Mouse (Mus musculus) myocyte (in vitro differentiated cells): ENCODE results near the gene Map3k13. TPM values are rescaled to one million over a fixed set of nuclear protein-coding genes. Genes with fewer than 3 reads are reported as not detected.

Source experiments
- H3K27me3 ChIP-seq: one replicate; pipeline ENCODE4 v1.6.1; 2011; ENCODE audit not compliant: control insufficient read depth, insufficient read depth, insufficient read length
- H3K36me3 ChIP-seq: one replicate; pipeline ENCODE4 v1.6.1; 2011; ENCODE audit not compliant: control insufficient read depth, insufficient read depth
- H3K4me2 ChIP-seq: one replicate; pipeline ENCODE4 v1.6.1; 2011; ENCODE audit warnings: low read depth, control low read depth
- H3K4me3 ChIP-seq: one replicate; pipeline ENCODE4 v1.5.1; 2011; ENCODE audit warnings: mild to moderate bottlenecking, control low read depth, moderate library complexity
- H3K79me2 ChIP-seq: one replicate; pipeline ENCODE4 v1.6.1; 2011; ENCODE audit not compliant: control insufficient read depth, insufficient read depth
- H3ac ChIP-seq: one replicate; pipeline ENCODE4 v1.6.1; 2011; ENCODE audit not compliant: control insufficient read depth, insufficient read length
- CEBPB ChIP-seq: IDR thresholded peaks from 2 replicates; pipeline ENCODE4 v1.6.1; 2011; ENCODE audit warnings: mild to moderate bottlenecking, moderate library complexity; ENCODE audit not compliant: poor library complexity, insufficient read depth, severe bottlenecking
- E2F4 ChIP-seq: IDR thresholded peaks from one replicate; pipeline ENCODE4 v1.6.1; 2011; ENCODE audit warnings: mild to moderate bottlenecking, control low read depth, moderate library complexity; ENCODE audit not compliant: insufficient read depth
- MAX ChIP-seq: IDR thresholded peaks from one replicate; pipeline ENCODE4 v1.6.1; 2011; ENCODE audit warnings: low read depth, mild to moderate bottlenecking, control low read depth
- MYOD1 ChIP-seq, 3 experiments: IDR thresholded peaks; one replicate each; pipeline ENCODE4 v1.6.1; 2011; ENCODE audit warnings: control low read depth in 2 of 3, low read depth in 2 of 3, mild to moderate bottlenecking in 2 of 3, moderate library complexity in 1 of 3; ENCODE audit not compliant: insufficient read length in 2 of 3, control insufficient read depth in 1 of 3
- MYOG ChIP-seq, 3 experiments: IDR thresholded peaks; one replicate each; pipeline ENCODE4 v1.6.1; 2011; ENCODE audit warnings: control low read depth in 2 of 3, low read depth in 2 of 3, mild to moderate bottlenecking in 2 of 3; ENCODE audit not compliant: insufficient read length in 2 of 3, control insufficient read depth in 1 of 3, insufficient read depth in 1 of 3
- POLR2A ChIP-seq: IDR thresholded peaks from one replicate; pipeline ENCODE4 v1.6.1; 2011; ENCODE audit warnings: low read depth, mild to moderate bottlenecking, control low read depth, moderate library complexity; ENCODE audit not compliant: insufficient read length
- POLR2AphosphoS2 ChIP-seq: IDR thresholded peaks from one replicate; pipeline ENCODE4 v1.6.1; 2011; ENCODE audit warnings: low read depth, control low read depth; ENCODE audit not compliant: insufficient read length
- REST ChIP-seq: IDR thresholded peaks from one replicate; pipeline ENCODE4 v1.6.1; 2011; ENCODE audit warnings: mild to moderate bottlenecking, control low read depth, moderate library complexity; ENCODE audit not compliant: insufficient read depth, insufficient read length
- SRF ChIP-seq: IDR thresholded peaks from one replicate; pipeline ENCODE4 v1.6.1; 2011; ENCODE audit warnings: low read depth; ENCODE audit not compliant: control insufficient read depth, insufficient read length
- TCF12 ChIP-seq: IDR thresholded peaks from one replicate; pipeline ENCODE4 v1.6.1; 2011; ENCODE audit warnings: mild to moderate bottlenecking, control low read depth; ENCODE audit not compliant: poor library complexity, insufficient read depth, severe bottlenecking
- TCF3 ChIP-seq: IDR thresholded peaks from one replicate; pipeline ENCODE4 v1.6.1; 2011; ENCODE audit warnings: low read depth, control low read depth; ENCODE audit not compliant: insufficient read length
- USF1 ChIP-seq: IDR thresholded peaks from one replicate; pipeline ENCODE4 v1.6.1; 2011; ENCODE audit warnings: low read depth, mild to moderate bottlenecking, control low read depth, moderate library complexity
- polyA plus RNA-seq: library from polyadenylated mRNA; unstranded; fragments of >200 nt; fragmentation: generic; extraction: Trizol; gene quantifications from one replicate; pipeline ENCODE4 v1.2.1, GENCODE M21; 2012; ENCODE audit warnings: missing spikeins

The Map3k13 gene
- 0.31 TPM for polyA plus RNA-seq

GRCm38 (mm10) chr16:21793875-21794696 lies at the start of gene Map3k13:
TSS of gene Map3k13 (plus strand) at chr16:21794346.
- H3K79me2 ChIP-seq: no peaks in the 10 kb centered on the region
- H3K4me2 ChIP-seq: peak within 1 kb of the TSS; percentile 85
- TF ChIP-seq MYOG (IDR thresholded peaks at IDR 0.05; ENCODE audit: control insufficient read depth in 1 of 3, insufficient read depth in 1 of 3, insufficient read length in 2 of 3, low read depth in 2 of 3): peak in 1 of 3 experiments; percentile 28
- peak in 1 of 3 experiments; percentile 21 for TF ChIP-seq MYOD1 (IDR thresholded peaks at IDR 0.05; ENCODE audit: control insufficient read depth in 1 of 3, insufficient read length in 2 of 3, low read depth in 2 of 3)
- no peak for TF ChIP-seq MAX
- peak; percentile 94 for TF ChIP-seq POLR2A
- TF ChIP-seq TCF12: no peak
- peak; percentile 87 for TF ChIP-seq POLR2AphosphoS2
- H3K4me3 ChIP-seq: peak within 1 kb of the TSS; percentile 95
- H3K27me3 ChIP-seq: no peaks in the 10 kb centered on the region
- peak within 1 kb of the TSS; percentile 50 for H3ac ChIP-seq
- H3K36me3 ChIP-seq: no peaks in the 10 kb centered on the region

- no peak for TF ChIP-seq CEBPB
- no peak for TF ChIP-seq SRF
- no peak for TF ChIP-seq REST
- TF ChIP-seq E2F4: no peak
- no peak for TF ChIP-seq MYOD1 (IDR thresholded peaks at IDR 0.05; ENCODE audit: control insufficient read depth in 1 of 3, insufficient read length in 2 of 3, low read depth in 2 of 3)
- no peak for TF ChIP-seq TCF3
- no peak for TF ChIP-seq MYOG (IDR thresholded peaks at IDR 0.05; ENCODE audit: control insufficient read depth in 1 of 3, insufficient read depth in 1 of 3, insufficient read length in 2 of 3, low read depth in 2 of 3)
- no peak for TF ChIP-seq POLR2A
- TF ChIP-seq TCF12: no peak
- TF ChIP-seq MAX: no peak
- no peak for TF ChIP-seq POLR2AphosphoS2
- no peak for TF ChIP-seq USF1
- H3K4me2 ChIP-seq: no peak overlapping the region
- H3ac ChIP-seq: no peak overlapping the region
- no peaks in the 10 kb centered on the region for H3K79me2 ChIP-seq
- no peaks in the 10 kb centered on the region for H3K36me3 ChIP-seq
- no peak overlapping the region for H3K4me3 ChIP-seq
- no peaks in the 10 kb centered on the region for H3K27me3 ChIP-seq
Measured at GRCm38 (mm10) chr16:21758447-21758846, 35.7 kb upstream of the Map3k13 start.

GRCm38 (mm10) chr16:21768255-21768654 lies 25.9 kb upstream of the Map3k13 start:
- Histone ChIP-seq H3ac (no peak overlapping the region), H3K36me3 (no peaks in the 10 kb centered on the region), H3K4me3 (no peak overlapping the region), H3K27me3 (no peaks in the 10 kb centered on the region), H3K79me2 (no peaks in the 10 kb centered on the region), H3K4me2 (no peak overlapping the region)
- no peak for TF ChIP-seq E2F4
- no peak for TF ChIP-seq POLR2A
- no peak for TF ChIP-seq POLR2AphosphoS2
- no peak for TF ChIP-seq USF1
- TF ChIP-seq MYOD1 (IDR thresholded peaks at IDR 0.05; ENCODE audit: control insufficient read depth in 1 of 3, insufficient read length in 2 of 3, low read depth in 2 of 3): no peak
- TF ChIP-seq SRF: no peak
- TF ChIP-seq CEBPB: no peak
- TF ChIP-seq REST: no peak
- TF ChIP-seq TCF12: no peak
- TF ChIP-seq MAX: no peak
- no peak for TF ChIP-seq TCF3
- no peak for TF ChIP-seq MYOG (IDR thresholded peaks at IDR 0.05; ENCODE audit: control insufficient read depth in 1 of 3, insufficient read depth in 1 of 3, insufficient read length in 2 of 3, low read depth in 2 of 3)

- TF ChIP-seq TCF12 (no peak), SRF (no peak), E2F4 (no peak)
- H3K4me3 ChIP-seq: no peak overlapping the region
- H3K27me3 ChIP-seq: peaks cover 4% of the 10 kb centered on the region
- H3K79me2 ChIP-seq: no peaks in the 10 kb centered on the region
- no peak overlapping the region for H3ac ChIP-seq
- no peaks in the 10 kb centered on the region for H3K36me3 ChIP-seq
- no peak overlapping the region for H3K4me2 ChIP-seq
Measured at GRCm38 (mm10) chr16:21769667-21770066, 24.5 kb upstream of the Map3k13 start.

- TF ChIP-seq POLR2AphosphoS2 (no peak), MYOD1 (IDR thresholded peaks at IDR 0.05; ENCODE audit: control insufficient read depth in 1 of 3, insufficient read length in 2 of 3, low read depth in 2 of 3) (no peak), POLR2A (no peak), USF1 (no peak), TCF12 (no peak), REST (no peak), E2F4 (no peak), TCF3 (no peak), CEBPB (no peak), MAX (no peak), MYOG (IDR thresholded peaks at IDR 0.05; ENCODE audit: control insufficient read depth in 1 of 3, insufficient read depth in 1 of 3, insufficient read length in 2 of 3, low read depth in 2 of 3) (no peak), SRF (no peak)
- H3K4me3 ChIP-seq: no peak overlapping the region
- H3K4me2 ChIP-seq: no peak overlapping the region
Measured at GRCm38 (mm10) chr16:21774725-21775124, 19.4 kb upstream of the Map3k13 start.

More at GRCm38 (mm10) chr16:21774725-21775124, 19.4 kb upstream of the Map3k13 start:
- Histone ChIP-seq H3K36me3 (no peaks in the 10 kb centered on the region), H3K27me3 (peaks cover 12% of the 10 kb centered on the region), H3K79me2 (no peaks in the 10 kb centered on the region), H3ac (no peak overlapping the region)
